ENCODE assay signal across 9 mouse cellular contexts in the genomic region with DNA sequence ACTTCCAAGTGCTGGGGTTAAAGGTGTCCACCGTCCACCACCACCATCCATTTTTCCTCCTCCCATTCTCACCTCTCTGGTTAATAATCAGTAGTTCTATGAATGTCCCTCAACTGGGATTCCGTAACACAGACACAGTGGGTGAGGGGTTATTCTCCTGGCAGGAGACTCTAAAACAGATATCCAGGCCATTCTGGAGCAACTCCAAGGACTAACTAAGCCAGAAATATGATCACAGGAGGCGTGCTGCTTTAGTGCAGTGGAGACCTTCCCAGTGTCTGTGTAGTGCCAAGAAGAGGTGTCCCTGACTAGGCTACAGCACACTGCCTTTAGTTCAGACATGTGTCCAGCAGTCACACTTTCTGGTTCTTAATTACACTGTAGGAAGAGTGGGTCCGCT. TPM values are rescaled to one million over a fixed set of nuclear protein-coding genes. Genes with fewer than 3 reads are reported as not detected.
DNase-seq lines count a peak whose midpoint lies in the region; ATAC-seq and TF ChIP-seq lines count a peak whose summit lies in the region.
"Had no signal": no experiment of that assay in that cellular context is flagged by ENCODE, and none has a peak within 500 bp of the region (broad histone marks: within the 10 kb centered on the region; RNA-seq: fewer than 3 reads in every experiment).

No protein-coding gene starts in this region.

- no peaks in the 10 kb centered on the region for H3K36me3 ChIP-seq in forebrain, embryonic 13.5 days (ENCODE audit: poor library complexity, severe bottlenecking)
- 0 out of 2 replicates have a peak, but pooled peaks cover 3% of the 10 kb centered on the region for H3K36me3 ChIP-seq in intestine, postnatal 0 days (ENCODE audit: control insufficient read depth, insufficient read depth)
- no peaks in the 10 kb centered on the region for H3K36me3 ChIP-seq in stomach, embryonic 14.5 days (ENCODE audit: control insufficient read depth, insufficient read depth, low read length)

- H3K9ac ChIP-seq in forebrain, embryonic 13.5 days: no peak overlapping the region
- no peak overlapping the region for H3K9ac ChIP-seq in intestine, postnatal 0 days (ENCODE audit: low read depth, low read length)
- H3K9ac ChIP-seq in stomach, embryonic 14.5 days (replicated peaks; ENCODE audit: low read depth, low read length): no peak overlapping the region

- H3K4me3 ChIP-seq in forebrain, embryonic 13.5 days: no peak overlapping the region
- H3K4me3 ChIP-seq in intestine, postnatal 0 days (ENCODE audit: low read depth, low read length): no peak overlapping the region
- no peak overlapping the region for H3K4me3 ChIP-seq in stomach, embryonic 14.5 days (ENCODE audit: low read depth, low read length)
- H3K4me3 ChIP-seq: myocyte had no signal

- peaks cover 51% of the 10 kb centered on the region for H3K4me1 ChIP-seq in forebrain, embryonic 13.5 days
- H3K4me1 ChIP-seq in intestine, postnatal 0 days (replicated peaks; ENCODE audit: control insufficient read depth, insufficient read depth, low read length): peaks cover 14% of the 10 kb centered on the region
- H3K4me1 ChIP-seq in stomach, embryonic 14.5 days (ENCODE audit: control insufficient read depth, insufficient read depth, low read length): peaks cover 51% of the 10 kb centered on the region

- TF ChIP-seq CTCF in intestine, postnatal 0 days (IDR thresholded peaks at IDR 0.05; ENCODE audit: low read depth): no peak

- no peak overlapping the region for H3K4me2 ChIP-seq in forebrain, embryonic 13.5 days
- no peak overlapping the region for H3K4me2 ChIP-seq in intestine, postnatal 0 days (replicated peaks; ENCODE audit: low read depth)
- no peak overlapping the region for H3K4me2 ChIP-seq in stomach, embryonic 14.5 days (replicated peaks; ENCODE audit: low read depth, low read length)

- no peaks in the 10 kb centered on the region for H3K27me3 ChIP-seq in forebrain, embryonic 13.5 days
- no peaks in the 10 kb centered on the region for H3K27me3 ChIP-seq in intestine, postnatal 0 days (replicated peaks; ENCODE audit: control insufficient read depth, insufficient read depth, low read length)
- H3K27me3 ChIP-seq in stomach, embryonic 14.5 days (ENCODE audit: control insufficient read depth, insufficient read depth, low read length): no peaks in the 10 kb centered on the region

- no peak; the same call in 1 of the 2 replicates for ATAC-seq in cerebellum, adult (ENCODE audit: insufficient number of reproducible peaks, low FRiP score, low TSS enrichment)
- peak; percentile 63 for ATAC-seq in forebrain, embryonic 13.5 days
- no peak for ATAC-seq in intestine, postnatal 0 days
- ATAC-seq in stomach, embryonic 14.5 days (ENCODE audit: insufficient number of reproducible peaks, insufficient read depth, low FRiP score, low read depth): 0 out of 2 replicates have a peak, but pooled peaks have one; percentile 25
- ATAC-seq in megakaryocyte progenitor cell, adult 5-6 weeks (replicated peaks; ENCODE audit: poor library complexity): no peak

- no peaks in the 10 kb centered on the region for H3K9me3 ChIP-seq in forebrain, embryonic 13.5 days (replicated peaks)
- no peaks in the 10 kb centered on the region for H3K9me3 ChIP-seq in intestine, postnatal 0 days (ENCODE audit: control insufficient read depth)
- H3K9me3 ChIP-seq in stomach, embryonic 14.5 days (ENCODE audit: control insufficient read depth, low read depth, low read length): no peaks in the 10 kb centered on the region

- 61% methylated on average over 4 of the region's 4 CpGs for WGBS in forebrain, embryonic 13.5 days
- WGBS in intestine, postnatal 0 days: 50% methylated on average over 4 of the region's 4 CpGs
- WGBS in stomach, embryonic 14.5 days: 49% methylated on average over 4 of the region's 4 CpGs

- DNase-seq in cerebellum, adult 9-11 months: peak; percentile 71
- peak; percentile 39 for DNase-seq in 3T3-L1 (ENCODE audit: low read depth, low spot score)
- no peak for DNase-seq in urinary bladder, adult 18-20 months (ENCODE audit: low spot score in 2 of 2)

- peak overlapping the region; percentile 51 for H3K27ac ChIP-seq in forebrain, embryonic 13.5 days
- H3K27ac ChIP-seq in intestine, postnatal 0 days (ENCODE audit: low read depth, low read length): peak overlapping the region; percentile 57
- H3K27ac ChIP-seq in stomach, embryonic 14.5 days (ENCODE audit: low read length): peak overlapping the region; percentile 91

RNA-seq across cellular contexts. Expression of a gene that starts 53.1 kb away (rescaled TPM):
- polyA plus RNA-seq in forebrain, embryonic 13.5 days (2015; fragmentation: Nextera tagmentation; extraction: Ambion mirVana): 1.8 and 2.5 TPM in 2 replicates
- 23.5 and 23.6 TPM in 2 replicates for polyA plus RNA-seq in intestine, postnatal 0 days (2015; fragmentation: Nextera tagmentation; extraction: Ambion mirVana)
- polyA plus RNA-seq in stomach, embryonic 14.5 days (2014; fragmentation: Nextera tagmentation; extraction: Ambion mirVana): 32.5 and 37.2 TPM in 2 replicates
- total RNA-seq in megakaryocyte progenitor cell, adult 5-6 weeks (2015): 4.4 and 8.1 TPM in 2 replicates
- 5.5 and 8.5 TPM in 2 replicates for total RNA-seq in megakaryocyte progenitor cell, adult 5-6 weeks (2017)

Comparison
In these comparisons a context has a peak if more than half of its experiments do, and no peak if none do; other contexts are left out.
1. DNase-seq: peak in cerebellum, adult 9-11 months (single experiment) and 3T3-L1 (single experiment); none in urinary bladder, adult 18-20 months (0 of 2).
2. ATAC-seq: peak in forebrain, embryonic 13.5 days (single experiment) and stomach, embryonic 14.5 days (single experiment); none in cerebellum, adult (single experiment), intestine, postnatal 0 days (single experiment) and megakaryocyte progenitor cell, adult 5-6 weeks (single experiment).
3. Peak in every context shown above with its lines, with median percentiles within 50 percentile points of each other: H3K27ac ChIP-seq.